Mouse (Mus musculus): ENCODE results near the gene Btbd7.
A peak's percentile ranks its signal among the peaks of the same experiment; 100 is the strongest.

The Btbd7 gene

DNA sequence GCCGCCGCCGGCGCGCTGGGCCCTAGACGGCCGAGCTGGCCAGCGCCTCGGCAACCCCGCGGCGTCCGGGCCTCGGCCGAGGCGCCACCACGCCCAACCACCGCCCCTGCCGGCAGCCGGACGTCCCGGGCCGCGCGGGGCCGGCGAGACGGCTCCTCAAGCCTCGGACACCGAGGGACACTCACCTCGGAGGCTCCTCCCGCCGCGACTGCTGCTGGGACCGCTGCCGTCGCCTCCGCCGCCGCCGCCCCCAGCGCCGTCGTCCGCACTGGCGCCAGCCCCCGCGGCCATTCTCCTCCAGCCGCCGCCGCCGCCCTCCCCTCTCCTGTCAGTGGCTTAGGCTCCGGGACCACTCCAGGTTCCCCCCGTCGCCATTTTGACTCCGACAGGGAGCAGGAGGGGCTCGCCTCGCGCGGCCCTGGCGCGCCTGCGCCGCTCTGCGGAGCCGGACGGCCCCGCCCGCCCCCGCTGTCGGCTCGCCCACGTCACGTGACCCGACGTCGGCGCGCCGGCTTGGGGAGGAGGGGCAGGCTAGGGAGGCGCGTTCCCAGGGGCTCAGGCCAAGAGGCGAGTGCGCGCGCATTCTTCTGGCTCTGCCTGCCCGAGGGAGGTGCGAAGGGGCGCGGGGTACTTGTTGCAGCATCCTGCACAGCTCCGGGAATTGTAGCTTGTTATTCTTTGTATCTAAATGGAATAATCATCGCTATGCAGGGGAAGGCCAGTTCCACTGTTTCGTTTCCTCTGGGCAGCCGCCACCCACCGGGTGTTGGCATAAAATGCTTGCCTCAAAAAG lies at the start of gene Btbd7:
Gene Btbd7, minus strand, starts transcription at position 441 of the 793 bp plus-strand sequence.
- peak; percentile 96 to 98 for DNase-seq (ENCODE audit: low spot score in 2 of 2)

DNA sequence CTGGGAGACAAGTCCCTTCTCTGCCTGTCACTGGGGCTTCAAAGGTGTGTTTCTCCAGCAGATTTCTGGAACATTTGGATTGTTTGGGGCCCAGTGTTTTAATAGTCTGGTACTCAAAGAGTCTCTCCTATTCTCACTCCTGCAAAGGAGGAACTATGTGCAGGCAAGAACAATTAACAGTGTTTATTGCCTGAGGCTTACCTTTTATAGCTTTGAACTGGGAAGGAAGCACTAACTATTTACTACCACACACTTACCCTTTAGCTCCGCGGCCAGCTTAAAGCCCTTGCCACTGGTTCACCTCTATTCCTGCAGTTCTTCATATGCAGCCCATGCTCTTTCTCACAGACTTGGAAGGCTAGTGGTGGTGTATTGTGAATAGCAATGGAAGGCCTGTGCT lies 37.8 kb upstream of the Btbd7 start:
- no peak for DNase-seq (ENCODE audit: low spot score in 2 of 2)

DNA sequence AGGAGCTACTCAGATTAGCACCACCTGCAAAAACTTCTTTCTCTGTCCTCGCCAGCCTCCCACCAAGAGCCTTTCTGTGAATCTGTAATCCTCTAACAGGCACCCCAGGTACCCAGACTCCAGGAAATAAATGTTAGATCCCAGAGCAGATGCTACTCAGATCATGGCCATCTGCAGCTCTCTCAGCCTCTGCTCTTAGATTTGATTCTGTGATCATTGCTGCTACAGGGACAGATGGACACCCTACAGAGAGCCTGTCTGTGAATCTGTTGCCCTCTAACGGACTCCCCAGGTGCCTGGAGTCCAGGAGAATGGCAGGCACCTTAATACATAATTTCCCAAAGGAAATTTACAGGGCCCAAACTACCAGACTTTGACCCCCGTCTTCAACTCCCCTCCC lies 29.9 kb upstream of the Btbd7 start:
- no peak for DNase-seq (ENCODE audit: low spot score in 2 of 2)

DNA sequence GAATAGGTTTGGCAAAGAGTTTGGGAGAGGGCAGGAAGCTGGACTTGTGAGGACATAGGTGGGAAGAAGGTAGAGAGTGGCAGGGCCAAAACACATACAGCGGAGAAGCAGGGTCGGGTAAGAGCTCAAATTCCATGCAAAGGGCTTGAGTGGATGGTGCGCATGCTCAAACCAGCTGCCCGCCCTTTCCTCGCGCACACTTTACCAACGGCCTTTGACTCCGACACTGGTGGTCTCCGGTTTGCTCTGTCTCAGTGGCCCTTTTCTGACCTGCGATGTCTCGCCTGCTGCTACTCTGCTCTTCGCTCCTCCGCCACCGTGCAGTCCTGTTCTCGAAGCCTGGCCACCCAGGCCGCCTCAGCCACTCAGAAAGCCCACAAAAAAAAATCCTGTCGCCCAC lies 20.8 kb upstream of the Btbd7 start, which contains the start of gene Cox8c:
Gene Cox8c, plus strand, starts transcription at position 226 of the 400 bp plus-strand sequence.
- no peak for DNase-seq (ENCODE audit: low spot score in 2 of 2)

DNA sequence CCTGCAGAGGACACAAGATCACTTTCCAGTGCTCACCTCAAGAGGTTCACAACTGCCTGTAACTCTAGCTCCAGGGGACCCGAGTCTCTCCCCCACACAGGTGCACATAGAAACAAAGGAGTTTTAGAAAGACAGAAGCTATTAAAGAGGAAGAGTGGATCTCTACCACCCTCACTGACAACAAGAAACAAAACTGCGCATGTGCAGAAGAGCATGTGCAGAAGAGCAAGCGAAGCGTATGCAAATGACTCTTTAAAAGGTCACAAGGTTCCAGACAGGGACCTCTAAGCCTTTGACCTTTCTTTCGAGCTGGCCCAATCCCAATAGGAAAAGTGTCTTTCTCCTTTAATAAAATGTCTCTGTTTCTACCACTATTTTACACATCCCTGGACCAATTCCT lies 10.3 kb upstream of the Btbd7 start:
- DNase-seq (ENCODE audit: low spot score in 2 of 2): no peak

DNA sequence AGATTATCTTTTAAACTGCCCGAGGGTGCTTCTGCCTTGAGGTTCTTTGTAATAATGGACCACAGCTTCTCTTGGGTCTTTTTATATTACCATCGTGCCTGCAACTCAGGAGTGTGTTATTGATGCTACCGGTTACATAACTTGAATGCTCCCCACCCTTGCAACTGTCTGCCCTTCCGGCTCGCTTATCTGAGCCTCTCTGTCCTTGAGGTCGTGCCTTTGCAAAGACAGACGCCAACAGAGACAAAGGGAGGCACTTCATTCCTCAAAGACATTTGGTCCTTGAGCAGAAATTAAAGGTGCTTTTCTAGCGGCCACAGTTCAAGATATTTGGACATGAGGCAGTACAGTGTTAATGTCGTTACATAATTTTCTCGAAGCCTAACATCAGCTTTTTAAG lies 9.1 kb upstream of the Btbd7 start:
- no peak for DNase-seq (ENCODE audit: low spot score in 2 of 2)

DNA sequence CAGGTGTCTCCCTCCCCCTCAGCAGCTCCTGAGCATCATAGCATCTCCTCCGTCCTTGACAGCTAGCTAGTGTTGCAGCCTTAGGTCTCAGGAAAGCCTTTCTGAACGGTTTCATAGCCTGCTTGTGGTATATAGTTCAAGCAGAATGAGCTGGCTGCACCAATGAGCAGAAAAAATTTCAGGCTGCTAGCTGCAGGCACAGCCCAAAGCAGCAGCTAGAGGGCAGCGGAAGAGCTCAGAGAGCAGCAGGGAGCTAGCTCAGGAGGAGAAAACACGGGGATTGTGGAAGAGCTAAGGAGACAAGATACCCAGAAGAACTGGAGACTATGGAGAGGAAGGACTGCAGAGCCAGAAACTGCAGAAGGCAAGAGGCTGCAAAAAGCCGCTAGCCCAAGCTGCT lies 7.5 kb upstream of the Btbd7 start:
- DNase-seq (ENCODE audit: low spot score in 2 of 2): no peak

DNA sequence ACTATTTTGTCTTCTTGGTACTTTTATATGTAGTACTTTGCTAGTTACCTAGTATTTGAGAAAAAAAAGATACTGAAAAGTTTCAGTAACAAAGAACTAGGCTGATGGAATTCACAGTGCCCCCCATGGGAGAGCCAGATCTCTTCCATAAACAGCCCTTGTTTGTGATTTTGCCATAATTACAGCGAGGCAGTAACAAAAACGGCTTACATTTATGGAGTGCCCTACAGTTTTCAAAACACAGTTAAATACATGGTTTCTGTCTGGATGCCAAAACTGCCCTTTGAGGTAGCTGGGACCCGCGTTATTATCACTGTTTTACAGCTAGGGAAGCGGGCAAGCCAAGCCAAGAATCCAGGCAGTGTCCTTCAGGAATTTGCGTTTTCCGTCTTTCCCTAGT lies 630 bp upstream of the Btbd7 start:
- DNase-seq (ENCODE audit: low spot score in 2 of 2): no peak

DNA sequence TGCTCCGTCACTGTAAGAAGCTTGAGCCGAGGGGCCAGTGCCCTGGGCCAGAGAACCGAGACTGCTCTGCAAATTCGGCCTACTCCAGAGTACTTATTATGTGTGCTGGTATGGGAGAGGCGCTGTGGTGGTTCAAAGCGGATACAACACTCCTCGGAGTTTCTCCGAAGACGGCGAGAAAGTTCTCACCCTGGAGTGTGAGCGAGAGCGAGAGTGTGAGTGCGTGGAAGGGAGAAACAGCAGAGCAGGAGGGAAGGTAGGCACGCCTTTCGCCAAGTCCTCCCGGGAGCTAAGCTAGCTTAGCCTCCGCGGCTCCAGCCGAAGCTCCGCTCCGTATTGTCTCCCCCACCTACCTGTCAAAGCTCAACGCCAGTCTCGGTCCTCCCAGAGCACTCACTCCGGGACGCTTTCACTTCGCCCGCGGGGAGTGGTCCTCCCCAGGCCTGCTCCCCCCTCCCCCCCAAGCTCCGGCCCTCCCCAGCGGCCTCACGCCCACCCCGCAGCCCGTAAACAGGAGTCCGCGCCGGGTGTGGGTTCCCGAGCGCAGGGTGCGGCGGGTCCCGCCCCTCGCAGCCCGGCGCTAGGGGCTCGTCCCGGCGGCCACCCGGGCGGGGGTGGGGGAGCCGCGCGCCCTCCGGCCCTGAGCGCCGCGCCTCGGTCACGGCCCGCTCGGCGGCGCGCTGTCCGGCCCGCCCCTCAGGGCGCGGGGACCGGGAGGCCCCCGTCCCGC lies 805 bp downstream of the Btbd7 start:
- peak; percentile 33 to 74 for DNase-seq (ENCODE audit: low spot score in 2 of 2)

DNA sequence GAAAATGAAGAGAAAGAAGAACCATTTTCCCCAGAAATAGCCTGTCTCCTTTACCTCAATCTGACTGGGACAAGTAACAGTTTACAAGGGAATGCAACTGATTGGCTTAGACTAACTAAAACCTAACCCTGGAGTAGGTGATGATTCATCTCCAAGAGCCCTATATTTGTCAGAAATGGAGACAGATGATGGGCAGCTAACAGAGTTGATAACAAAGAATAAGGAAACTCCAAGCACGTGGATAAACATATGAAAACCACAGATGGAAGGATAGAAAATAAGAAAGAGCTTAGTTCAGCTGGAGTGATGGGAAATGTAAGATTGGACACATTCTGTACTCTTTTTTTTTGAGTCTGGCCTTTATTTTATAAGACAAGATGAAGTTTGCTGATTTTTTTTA lies 7.7 kb downstream of the Btbd7 start:
- no peak for DNase-seq (ENCODE audit: low spot score in 2 of 2)

DNA sequence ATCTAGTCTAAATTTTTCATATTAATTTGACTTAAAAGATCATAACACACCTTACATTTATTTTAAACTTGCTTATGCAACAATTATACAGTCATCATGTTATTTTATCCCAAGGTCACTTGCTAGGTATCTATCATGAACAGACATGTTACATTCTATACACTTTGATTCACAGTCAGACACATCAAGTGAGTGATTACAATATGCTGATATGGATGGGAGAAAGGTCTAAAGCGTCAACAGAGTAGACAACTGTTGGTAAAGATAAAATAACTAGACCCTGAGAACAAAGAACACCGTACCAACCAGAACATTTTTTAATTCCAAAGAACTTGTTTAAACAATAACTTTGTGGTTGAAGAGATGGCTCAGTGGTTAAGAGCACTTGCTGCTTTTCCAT lies 8.5 kb downstream of the Btbd7 start:
- no peak for DNase-seq (ENCODE audit: low spot score in 2 of 2)

DNA sequence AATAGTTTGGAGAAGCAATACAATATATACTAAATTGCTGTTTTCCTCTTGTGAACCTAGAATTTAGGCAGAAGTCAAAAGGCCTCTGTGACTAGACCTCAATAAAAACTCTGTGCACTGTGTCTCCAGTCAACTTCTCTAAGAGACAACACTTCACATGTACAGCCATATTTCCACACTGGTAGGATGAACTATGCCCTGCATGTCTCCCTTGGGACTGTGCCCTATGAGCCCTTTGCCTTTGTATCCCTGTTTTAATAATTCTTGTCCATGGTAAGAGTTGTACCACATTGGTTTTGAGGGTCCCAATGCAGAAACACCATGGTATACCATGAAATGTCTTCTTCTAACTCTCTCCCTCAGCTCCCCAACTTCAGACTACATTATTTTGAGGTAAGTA lies 17.5 kb downstream of the Btbd7 start:
- DNase-seq (ENCODE audit: low spot score in 2 of 2): no peak

DNA sequence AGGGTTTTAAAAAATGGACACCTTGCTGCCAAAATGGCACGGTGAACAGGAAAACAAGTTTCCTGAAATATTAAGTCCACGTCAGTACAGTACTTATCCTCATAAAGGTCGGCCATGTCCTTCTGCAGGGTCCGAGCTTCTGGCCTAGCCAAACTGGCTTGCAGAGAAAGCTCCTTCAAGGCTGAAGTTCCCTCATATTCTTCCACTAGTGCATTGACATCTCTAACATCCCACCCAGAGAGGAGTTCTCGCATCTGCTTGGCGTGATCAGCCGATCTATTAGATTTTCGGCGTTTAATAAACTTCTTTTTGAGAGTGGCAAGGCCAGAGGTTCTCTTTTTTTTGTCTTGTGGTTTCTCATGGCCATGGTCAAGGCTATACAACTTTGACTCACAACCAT lies 40.0 kb downstream of the Btbd7 start:
- DNase-seq (ENCODE audit: low spot score in 2 of 2): no peak

DNA sequence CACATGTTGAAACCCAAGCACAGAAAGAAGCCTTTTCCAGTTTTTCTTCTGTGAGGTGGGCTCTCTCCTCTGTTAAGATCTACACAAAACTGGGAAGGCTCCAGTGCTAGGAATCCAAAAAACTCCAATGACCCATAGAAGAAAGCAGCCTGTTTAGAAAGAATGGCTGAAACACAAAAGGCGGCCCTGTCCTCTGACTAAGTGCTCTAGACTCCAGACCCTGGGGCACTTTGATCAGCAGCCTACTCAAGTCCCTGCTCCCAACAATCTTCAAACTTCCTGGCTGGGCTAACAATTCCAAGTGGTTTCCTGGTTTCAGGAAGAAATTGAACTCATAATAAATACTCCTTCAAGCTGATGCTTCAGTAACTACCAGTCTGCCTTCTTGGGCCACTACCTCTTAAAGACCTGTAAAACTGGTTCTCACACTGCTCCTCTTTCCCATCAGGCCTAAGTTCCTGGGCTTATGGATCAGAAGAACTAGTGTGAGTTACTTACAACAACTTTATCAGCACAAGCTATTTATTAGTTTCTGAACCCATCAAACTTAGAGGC lies 45.4 kb downstream of the Btbd7 start:
- DNase-seq (ENCODE audit: low spot score in 2 of 2): no peak

DNA sequence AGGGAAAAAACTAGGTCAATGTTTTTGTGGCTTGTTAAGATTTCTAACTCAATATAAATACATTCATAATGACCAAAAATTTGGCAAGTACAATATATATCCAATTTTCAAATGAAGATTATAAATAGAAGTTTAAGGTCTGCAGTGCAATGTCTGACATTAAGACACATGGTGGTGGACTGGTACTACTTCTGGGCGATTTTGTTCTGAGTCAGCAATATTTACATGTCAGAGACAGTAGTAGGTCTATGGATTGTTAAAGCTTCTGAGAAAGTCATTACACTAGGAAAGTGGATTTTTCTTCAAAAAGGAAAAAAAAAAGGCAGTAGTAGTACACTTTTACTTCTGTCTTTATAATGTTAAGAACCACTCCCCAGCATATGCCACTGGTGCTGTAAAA lies 46.4 kb downstream of the Btbd7 start:
- DNase-seq (ENCODE audit: low spot score in 2 of 2): no peak

DNA sequence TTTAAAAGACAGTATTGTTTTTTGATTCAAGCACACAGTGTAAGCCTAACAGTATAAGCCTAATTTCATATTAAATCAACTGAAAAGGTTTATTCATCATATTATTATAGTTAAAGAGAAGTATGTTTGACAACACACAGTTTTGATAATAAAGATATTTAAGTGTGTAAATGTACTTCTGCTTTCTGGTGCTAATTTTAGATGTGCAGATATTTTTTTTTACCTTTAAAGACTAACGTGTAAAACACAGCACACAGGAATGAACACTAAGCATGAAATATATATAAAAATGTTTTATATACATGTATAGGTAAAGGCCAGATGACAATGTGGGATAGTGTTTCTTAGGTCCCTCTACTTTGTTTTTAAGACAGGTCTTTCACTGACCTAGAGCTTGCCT lies 51.2 kb downstream of the Btbd7 start:
- no peak for DNase-seq (ENCODE audit: low spot score in 2 of 2)

DNA sequence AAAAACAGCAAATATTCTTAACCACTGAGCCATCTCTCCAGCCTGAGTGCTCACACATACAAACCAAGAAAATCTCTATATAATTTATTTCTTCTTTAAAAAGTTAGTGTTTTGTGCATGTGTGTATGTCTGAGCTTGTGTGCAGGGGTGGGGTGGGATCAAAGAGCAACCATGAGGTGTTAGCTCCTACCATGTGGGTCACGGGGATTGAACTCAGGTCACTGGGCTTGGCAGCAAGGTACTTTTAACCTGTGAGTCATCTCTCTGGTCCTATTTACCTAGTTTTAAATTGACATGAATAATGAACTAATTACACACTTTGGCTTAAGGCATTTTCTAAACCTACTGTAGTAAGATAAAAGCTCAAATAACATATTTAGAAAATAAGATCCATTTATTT lies 51.9 kb downstream of the Btbd7 start:
- DNase-seq (ENCODE audit: low spot score in 2 of 2): no peak

DNA sequence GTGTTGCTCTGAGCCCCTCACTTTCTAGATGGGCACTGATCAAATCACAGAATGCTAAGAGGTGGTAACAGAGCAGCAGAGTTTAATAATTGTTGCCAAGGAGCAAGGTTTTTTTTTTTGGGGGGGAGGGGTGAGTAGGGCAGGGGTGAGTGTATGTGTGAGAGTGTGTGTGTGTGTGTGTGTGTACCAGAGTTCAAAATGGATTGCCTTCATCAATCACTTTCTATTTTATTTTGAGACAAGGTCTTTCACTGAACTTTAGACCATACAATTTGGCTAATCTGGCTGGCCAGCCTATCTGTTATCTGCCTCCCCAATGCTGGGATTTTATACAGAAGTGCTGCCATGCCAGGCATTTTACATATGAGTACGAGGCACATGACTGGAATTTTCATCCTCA lies 63.4 kb downstream of the Btbd7 start:
- no peak for DNase-seq (ENCODE audit: low spot score in 2 of 2)

DNA sequence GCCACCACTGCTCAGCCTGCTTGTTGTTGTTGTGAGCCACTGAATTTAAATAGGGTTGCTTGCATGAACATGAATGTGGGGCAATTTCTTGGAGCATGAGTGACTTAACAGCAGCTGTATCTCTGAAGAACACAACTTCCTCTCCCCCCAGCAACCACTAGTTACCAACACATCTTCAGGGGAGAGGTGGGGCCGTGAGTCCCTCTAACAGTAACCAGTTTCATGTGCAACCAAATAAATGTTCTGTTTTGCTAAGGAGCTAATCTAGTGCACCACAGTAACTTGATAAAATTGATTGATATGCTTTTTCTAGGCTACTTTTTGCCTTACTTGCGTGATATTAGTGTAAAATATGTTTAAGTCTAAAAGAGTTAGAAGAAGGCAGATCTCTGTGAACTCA lies 78.7 kb downstream of the Btbd7 start:
- DNase-seq (ENCODE audit: low spot score in 2 of 2): no peak

DNA sequence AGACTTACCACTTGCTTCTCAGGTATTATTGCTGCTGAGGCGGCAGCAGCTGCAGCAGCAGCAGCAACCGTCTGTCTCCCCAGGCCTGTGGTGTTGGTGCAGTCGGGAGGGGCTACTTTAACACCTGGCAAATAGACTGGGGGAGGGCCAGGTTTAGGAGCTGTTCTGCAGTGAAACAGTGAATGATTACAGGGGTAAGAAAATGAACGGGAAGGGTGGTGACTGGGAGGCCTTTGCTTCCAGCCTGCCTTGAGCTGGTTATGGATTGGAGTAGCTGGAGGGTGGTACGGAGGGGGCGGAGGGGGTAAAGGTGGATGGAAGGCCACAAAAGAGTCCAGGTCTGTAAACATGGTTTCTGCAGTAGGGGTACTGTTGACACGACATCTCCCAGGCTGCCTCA lies 90.3 kb downstream of the Btbd7 start:
- DNase-seq (ENCODE audit: low spot score in 2 of 2): no peak

DNA sequence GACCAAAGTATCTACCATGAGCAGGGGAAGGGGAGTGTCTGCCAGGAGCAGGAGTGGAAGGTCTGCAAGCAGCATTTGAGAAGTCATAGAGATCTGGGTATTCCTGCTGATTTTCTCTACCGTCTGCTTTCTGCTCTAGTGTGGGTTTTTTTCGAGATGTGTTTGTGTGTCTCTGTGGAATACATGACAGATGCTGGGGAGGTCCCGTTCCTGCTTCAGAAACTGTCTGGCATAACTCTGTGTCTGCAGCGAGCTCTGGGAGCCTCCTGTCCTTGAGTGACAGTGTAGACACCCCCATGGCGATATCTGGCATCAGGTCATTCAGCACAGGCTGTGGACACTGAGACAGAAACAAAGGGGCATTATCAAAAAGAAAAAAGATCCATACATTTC lies 92.7 kb downstream of the Btbd7 start:
- DNase-seq (ENCODE audit: low spot score in 2 of 2): no peak

DNA sequence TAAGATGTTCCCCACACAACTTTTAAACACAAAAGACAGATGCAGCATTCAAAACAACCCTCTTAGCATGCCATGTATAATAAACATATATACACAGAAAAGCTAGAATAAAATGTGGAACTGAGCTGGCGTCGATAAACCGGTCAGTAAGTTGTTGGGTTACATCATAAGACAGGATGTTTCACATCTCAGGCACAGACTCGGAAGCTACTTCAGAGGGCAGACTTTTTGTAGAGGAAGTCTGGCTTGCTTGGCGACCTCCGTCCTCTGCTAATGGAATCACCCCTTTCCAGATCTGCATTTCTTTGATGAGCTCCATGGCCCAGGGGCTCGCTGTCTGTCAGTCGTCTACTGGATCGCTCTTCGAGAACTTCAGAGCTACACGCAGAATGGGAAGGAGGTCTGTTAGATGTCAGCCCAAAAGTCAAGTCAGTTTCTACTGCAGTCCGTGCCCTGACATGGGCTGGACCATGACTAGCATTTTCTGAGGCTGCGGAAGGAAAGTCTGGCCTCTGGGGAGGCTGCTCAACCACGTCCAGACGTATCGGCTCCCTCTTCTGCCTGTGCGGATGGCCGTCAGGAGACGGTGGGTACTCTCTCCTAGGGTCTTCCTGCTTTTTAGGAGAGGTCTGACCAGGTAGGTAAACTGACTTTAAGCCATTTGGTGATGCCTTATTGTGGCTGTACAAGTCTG lies 93.2 kb downstream of the Btbd7 start:
- no peak for DNase-seq (ENCODE audit: low spot score in 2 of 2)

DNA sequence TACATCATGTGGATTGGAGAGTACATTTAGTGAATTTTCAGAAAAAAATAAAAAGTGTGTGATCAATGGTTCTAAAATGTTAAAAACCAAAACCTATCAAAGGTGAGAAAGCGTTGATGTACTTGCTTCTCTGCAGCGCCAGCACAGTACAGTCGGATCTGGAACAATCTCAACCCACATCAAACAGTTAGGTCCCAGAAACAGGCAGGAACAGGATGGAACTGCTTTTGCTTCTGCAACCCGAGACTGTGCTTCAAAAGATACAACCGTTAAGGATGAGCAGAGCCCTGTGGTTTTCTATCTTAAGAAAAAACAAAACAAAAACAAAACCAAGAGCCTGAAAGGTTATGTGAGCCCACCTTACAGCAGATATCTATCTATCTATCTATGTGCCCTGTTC lies 95.4 kb downstream of the Btbd7 start:
- no peak for DNase-seq (ENCODE audit: low spot score in 2 of 2)
